Mouse (Mus musculus) lung, postnatal 4 days (tissue): ENCODE data around the gene Nsun4.

Experiments used
- DNase-seq, 2 experiments: peaks; one replicate each; pipeline ENCODE4 v3.0.0; 2021

Nsun4 gene

DNA sequence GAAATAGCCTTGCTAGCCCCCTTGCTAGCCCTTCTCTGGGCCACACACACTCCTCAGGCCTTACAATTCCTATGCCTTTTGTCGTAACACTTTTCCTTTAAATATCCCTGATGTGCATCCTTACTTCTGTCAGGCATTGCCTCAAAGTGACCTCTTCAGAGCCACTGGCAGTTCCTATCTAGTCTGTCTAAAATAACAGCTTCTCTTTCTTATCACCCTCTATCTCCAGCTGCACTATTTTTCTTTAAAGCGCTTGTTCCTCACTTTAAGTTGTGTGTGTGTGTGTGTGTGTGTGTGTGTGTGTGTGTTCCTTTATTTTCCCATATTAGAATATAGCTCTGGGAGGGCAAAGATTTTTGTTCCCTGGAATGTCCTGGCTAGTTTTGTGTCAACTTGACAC, 7.1 kb downstream of the Nsun4 start:
- DNase-seq, result no peak

GRCm38 (mm10) chr4:116042186-116042585, 11.5 kb downstream of the Nsun4 start:
- DNase-seq, result no peak

DNA sequence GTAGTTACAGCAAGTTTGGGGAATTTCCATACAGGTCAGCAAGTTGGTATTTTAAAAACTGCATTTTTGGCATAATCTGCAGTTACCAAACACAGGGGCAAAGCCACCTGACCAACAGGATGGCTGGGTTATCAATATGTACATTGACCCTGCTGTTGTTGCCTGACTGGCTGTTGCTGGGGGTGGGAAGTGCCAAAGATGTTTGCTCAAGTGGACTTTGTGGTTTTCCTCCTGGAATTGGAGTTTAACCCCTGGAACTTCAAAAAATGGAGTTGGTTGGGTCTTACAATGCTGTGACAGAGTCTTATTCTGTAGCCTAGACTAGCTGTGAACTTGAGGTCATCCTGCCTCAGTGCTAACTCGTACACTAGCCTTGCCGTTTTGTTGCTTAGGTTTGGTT, 13.2 kb downstream of the Nsun4 start:
- no peak for DNase-seq

GRCm38 (mm10) chr4:116033374-116033773, 20.3 kb downstream of the Nsun4 start:
- DNase-seq, result no peak

GRCm38 (mm10) chr4:116032906-116033305, 20.8 kb downstream of the Nsun4 start:
- DNase-seq, result no peak

DNA sequence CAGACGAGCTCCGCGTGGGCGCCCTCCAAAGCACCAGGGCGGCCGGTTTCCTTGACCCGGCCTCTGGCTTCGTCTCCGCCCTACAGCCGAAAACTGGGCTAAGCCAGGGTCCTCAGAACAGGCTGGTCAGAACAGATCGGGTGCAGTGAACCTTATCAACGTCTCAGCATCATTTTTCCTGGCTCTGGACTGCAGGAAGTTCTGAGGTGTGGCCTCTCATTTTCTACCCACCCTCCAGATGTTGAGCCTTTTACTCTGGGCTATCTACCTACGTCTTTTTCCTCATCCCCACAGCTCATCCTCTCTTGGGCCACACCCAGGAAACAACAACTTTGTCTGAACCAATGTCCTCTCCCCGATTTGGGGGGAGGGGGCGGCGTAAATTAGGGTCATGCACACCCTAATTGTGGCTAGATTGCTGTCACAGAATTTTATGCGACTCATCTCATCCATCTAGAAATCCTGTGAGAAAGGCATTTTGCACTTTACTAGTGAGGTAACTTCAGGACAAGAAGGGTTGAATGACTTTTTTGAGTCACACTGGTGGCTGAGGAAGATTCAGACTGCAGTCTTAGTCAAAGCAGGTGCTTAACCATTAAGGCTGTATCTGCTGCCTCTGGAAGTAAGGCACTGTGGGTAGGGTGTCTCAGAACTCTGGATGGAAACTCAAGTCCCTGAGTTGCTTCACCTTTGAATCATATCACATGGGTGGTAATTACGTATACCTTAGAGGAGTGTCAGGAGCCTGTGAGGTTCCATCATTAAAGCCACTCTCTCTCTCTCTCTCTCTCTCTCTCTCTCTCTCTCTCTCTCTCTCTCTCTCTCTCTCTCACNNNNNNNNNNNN, 35.6 kb downstream of the Nsun4 start, which contains the start of gene Faah:
TSS of gene Faah (minus strand) at position 25 of the 845 bp plus-strand sequence.
- no peak for DNase-seq

GRCm38 (mm10) chr4:116017300-116017901, 36.3 kb downstream of the Nsun4 start:
- peak; percentile 83 to 84 for DNase-seq

GRCm38 (mm10) chr4:116016862-116017299, 36.8 kb downstream of the Nsun4 start:
- no peak for DNase-seq

DNA sequence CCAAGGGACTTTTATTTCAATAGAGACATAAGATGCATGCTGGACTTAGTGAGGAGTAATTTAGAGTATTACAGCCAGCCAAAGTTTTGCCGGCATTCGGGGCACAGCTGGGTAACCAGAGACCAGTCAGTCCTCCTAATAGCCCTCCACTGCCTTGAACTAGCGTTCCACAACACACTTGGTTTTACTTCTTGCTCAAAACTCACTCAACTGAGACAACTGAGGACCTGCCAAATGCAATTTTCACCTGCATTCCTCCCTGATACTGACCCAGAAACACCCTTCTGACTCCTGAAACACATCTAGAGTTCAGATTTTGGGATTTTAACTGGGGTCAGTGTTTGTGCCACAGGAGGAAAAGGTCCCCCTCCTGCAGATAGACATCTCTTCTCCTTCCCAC, 37.3 kb downstream of the Nsun4 start:
- no peak for DNase-seq

DNA sequence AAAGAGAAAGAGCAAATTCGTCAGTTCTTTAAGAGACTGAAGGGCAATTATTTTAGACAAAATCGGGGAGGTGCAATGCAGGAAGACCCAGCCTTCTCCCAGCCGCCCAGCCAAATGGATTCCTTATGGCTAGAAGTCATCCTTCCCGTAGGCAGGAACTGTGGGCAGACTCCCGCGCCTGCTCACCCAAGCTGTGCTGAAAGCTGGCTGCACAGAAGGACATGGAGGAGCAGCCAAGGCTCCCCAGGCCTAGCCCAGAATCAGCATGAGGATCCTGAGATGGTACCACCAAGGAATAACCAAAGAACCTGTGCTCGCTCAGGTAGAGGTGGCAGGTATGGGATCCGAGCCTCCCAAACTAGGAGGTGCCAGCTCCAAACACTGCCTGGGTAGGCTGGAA, 37.7 kb downstream of the Nsun4 start:
- DNase-seq, result no peak

- no peak for DNase-seq
Observed at GRCm38 (mm10) chr4:116015502-116015901, 38.2 kb downstream of the Nsun4 start.

DNA sequence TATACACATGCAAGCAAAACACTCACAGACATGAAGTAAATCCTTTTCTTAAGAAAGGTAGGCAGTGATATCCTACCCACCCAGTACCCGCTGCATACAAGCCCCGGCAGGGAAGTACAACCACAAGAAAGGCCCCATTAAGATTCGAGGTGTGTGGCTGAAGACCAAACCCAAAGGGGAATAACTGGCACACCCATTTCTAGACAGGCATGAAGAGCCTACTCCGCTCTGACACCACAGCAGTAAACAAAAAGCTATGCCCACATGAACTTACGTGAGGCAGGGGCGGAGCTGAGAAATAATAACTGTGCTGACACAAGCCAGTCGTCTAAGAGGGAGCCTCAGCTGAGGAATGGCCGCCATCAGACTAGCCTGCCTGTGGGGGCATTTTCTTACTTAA, 43.5 kb downstream of the Nsun4 start:
- no peak for DNase-seq

GRCm38 (mm10) chr4:116001206-116001605, 52.5 kb downstream of the Nsun4 start:
- no peak for DNase-seq

DNA sequence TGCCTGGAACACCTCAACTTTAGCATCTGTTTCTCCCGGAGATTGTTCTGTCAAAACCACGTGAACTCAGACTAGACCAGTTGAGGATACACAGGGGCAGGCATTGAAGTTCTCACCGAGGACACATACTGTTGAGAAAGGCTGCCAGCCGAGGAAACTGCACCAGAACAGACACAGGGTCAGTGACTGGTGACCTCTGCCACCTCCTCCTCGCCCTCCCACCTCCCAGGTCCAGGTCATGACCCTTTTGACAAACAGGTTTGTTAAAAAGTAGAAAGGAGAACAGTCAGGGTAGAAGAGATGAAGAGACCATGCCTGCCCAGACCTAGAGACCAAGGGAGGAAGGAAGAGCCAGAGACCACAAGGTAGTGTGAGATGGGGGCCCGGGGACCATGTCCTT, 53.0 kb downstream of the Nsun4 start:
- DNase-seq, result no peak

- DNase-seq, result peak; percentile 25 to 48
Observed at GRCm38 (mm10) chr4:115996729-115997128, 56.9 kb downstream of the Nsun4 start.

DNA sequence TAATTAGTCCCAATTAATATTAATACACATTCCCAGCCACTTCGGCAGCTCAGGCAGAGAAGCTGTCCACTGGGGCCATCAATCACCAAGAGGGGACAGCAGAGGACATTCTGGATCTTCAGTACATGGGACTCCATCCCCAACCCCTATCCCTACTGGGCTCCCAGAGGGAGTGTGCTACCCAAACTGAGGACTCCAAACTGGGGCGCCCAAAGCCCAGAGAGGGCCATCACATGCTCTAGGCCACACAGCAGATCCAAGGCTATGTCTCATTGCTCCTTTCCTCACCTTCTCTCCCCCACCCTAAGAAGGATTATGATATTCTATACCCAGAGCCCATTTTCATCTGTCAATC, 58.3 kb downstream of the Nsun4 start:
- no peak for DNase-seq

DNA sequence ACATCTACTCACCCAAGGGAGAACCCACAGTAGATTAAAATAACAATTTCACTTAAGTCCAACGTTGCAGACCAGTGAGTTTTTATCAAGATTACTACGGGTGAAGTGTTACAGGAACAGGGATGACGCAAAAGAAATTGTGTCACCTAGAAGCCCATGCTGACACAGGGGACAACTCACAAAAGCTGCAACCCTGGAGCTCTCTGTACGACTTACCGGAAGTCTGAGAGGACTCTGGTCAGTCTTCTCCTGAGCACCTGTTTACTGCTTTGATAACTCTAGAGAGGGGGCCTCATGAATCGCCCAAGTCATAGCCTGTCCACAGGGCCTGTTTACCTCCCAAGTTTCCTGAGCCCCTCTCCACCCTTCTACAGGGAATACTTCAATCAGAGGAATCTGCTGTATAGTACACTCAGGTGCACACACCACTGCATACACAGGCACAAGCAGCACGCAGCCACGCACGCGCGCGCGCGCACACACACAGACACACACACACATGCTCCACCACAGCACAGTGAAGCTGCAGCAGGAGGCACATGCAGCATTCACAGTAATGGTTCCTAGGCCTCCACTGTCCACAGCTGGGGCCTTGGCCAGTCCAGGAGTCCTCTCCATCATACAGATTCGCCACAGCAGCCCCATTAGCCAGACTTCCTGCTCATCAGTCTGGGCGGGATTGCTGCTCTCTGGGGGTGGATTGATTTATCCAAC, 58.9 kb downstream of the Nsun4 start:
- DNase-seq, result no peak

- DNase-seq, result no peak
Observed at GRCm38 (mm10) chr4:115989382-115989781, 64.3 kb downstream of the Nsun4 start.

DNA sequence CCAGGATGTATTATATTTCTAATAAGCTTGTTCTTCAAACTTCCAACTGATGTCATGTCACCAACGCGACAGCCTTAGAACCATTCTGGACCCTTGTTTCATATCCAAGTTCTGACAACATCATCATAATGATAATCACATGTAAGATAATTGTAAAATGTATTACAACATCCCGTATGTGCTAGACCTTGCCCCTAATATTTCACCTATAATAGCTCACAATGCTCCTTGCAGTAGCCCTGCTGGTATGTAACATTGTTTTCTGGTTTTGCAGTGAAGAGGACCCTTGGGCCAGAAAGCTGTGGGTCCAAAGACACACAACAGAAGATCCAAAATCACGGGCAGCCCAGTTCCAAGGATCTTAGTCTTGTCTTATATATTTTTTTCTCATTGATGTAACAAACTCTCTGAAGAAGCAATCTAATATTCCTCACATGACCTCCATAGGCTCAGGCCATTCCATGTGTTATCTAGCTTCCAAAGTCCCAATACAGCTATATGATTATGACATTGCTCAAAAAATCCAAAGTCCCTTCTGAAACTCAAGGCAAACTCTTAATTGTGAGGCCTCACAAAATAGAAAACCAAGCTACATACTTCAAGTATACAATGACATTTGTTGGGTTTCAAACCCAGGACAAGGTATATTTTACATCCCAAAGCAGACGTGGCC, 65.7 kb downstream of the Nsun4 start:
- DNase-seq, result no peak

GRCm38 (mm10) chr4:115987436-115987835, 66.2 kb downstream of the Nsun4 start:
- DNase-seq, result no peak

DNA sequence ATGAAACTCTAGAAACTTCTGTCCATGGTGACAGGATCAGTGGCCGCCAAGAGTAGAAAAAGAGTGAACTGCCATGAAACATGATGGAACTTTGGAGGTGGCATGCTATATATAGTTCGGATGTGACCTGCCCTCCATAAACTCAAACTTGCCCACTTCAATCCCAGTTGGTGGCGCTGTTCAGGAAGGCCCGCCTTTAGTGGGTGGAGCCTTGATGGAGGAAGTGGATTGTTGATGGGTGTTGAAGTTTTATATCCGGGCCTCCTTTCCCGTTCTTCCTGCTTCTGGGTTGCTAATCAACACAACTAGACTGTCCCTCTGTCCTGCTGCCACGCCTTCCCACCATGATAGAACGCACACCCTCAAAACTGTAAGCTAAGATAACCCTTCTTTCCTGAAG, 68.7 kb downstream of the Nsun4 start:
- DNase-seq, result peak; percentile 51 to 57

GRCm38 (mm10) chr4:115984111-115984510, 69.6 kb downstream of the Nsun4 start:
- peak; percentile 79 to 87 for DNase-seq
